Mouse (Mus musculus) thymus, postnatal 10 days (tissue): ENCODE measurements at regions not wholly inside any gene's neighbourhood (a gene's known extent, or its start where the extent isn't known, plus 50 kb on each side); places are given as distances from the start of the nearest gene placed in this dataset.

ENCODE experiments used
- DNase-seq, 2 experiments: peaks; one replicate each; pipeline ENCODE4 v3.0.0; 2021; ENCODE audit warnings: low spot score in 2 of 2

GRCm38 (mm10) chr11:48152219-48152618 is 163.4 kb upstream of the Sgcd start:
- no peak for DNase-seq

- no peak for DNase-seq
Measured at GRCm38 (mm10) chr11:48133335-48133734, 144.6 kb upstream of the Sgcd start.

GRCm38 (mm10) chr11:48098063-48098462 is 109.3 kb upstream of the Sgcd start:
- no peak for DNase-seq

- DNase-seq, result no peak
Measured at GRCm38 (mm10) chr11:48097455-48097854, 108.7 kb upstream of the Sgcd start.

GRCm38 (mm10) chr11:48067072-48067471 is 78.3 kb upstream of the Sgcd start:
- no peak for DNase-seq

- DNase-seq, result no peak
Measured at GRCm38 (mm10) chr11:48063719-48064118, 75.0 kb upstream of the Sgcd start.

- DNase-seq, result no peak
Measured at GRCm38 (mm10) chr11:48061501-48061900, 72.7 kb upstream of the Sgcd start.

- no peak for DNase-seq
Measured at GRCm38 (mm10) chr11:48051156-48051866, 62.5 kb upstream of the Sgcd start.

GRCm38 (mm10) chr11:48048311-48048710 is 59.5 kb upstream of the Sgcd start:
- DNase-seq, result no peak
